Mouse (Mus musculus) kidney, embryonic 15.5 days (tissue): ENCODE results near the gene Cdhr5. TPM values are rescaled to one million over a fixed set of nuclear protein-coding genes. Genes with fewer than 3 reads are reported as not detected.

Experiments used
- ATAC-seq: fragments of 200-750 bp; cut with Nextera tagmentation; replicated peaks from 2 replicates; pipeline ENCODE4 v1.8.0; 2017; ENCODE audit warnings: moderate TSS enrichment; ENCODE audit not compliant: low FRiP score
- H3K27ac ChIP-seq: fragments of 300-500 bp; sonication (generic); 2 replicates; pipeline ENCODE4 v1.5.1; 2015; ENCODE audit warnings: mild to moderate bottlenecking, inconsistent platforms
- H3K27me3 ChIP-seq: fragments of 300-500 bp; sonication (generic); 2 replicates; pipeline ENCODE4 v1.6.1; 2015; ENCODE audit warnings: inconsistent platforms
- H3K36me3 ChIP-seq: fragments of 300-500 bp; sonication (generic); 2 replicates; pipeline ENCODE4 v1.6.1; 2015; ENCODE audit warnings: inconsistent platforms
- H3K4me1 ChIP-seq: fragments of 300-500 bp; sonication (generic); 2 replicates; pipeline ENCODE4 v1.6.1; 2015; ENCODE audit warnings: inconsistent platforms
- H3K4me2 ChIP-seq: fragments of 300-500 bp; sonication (generic); 2 replicates; pipeline ENCODE4 v1.6.1; 2015; ENCODE audit warnings: moderate library complexity, mild to moderate bottlenecking, inconsistent platforms
- H3K4me3 ChIP-seq: fragments of 300-500 bp; sonication (generic); replicated peaks from 2 replicates; pipeline ENCODE4 v1.5.1; 2015; ENCODE audit warnings: mild to moderate bottlenecking, inconsistent platforms
- H3K9ac ChIP-seq: fragments of 300-500 bp; sonication (generic); 2 replicates; pipeline ENCODE4 v1.6.1; 2015; ENCODE audit warnings: mild to moderate bottlenecking, inconsistent platforms
- H3K9me3 ChIP-seq: fragments of 300-500 bp; sonication (generic); replicated peaks from 2 replicates; pipeline ENCODE4 v1.6.1; 2016; ENCODE audit warnings: inconsistent platforms
- WGBS: fragments of 180-500 bp; shearing (Covaris S2); methylation state at CpG from one replicate; pipeline ENCODE4 v1.1.7; 2015; ENCODE audit warnings: mixed read lengths; 5-methylcytosine and 5-hydroxymethylcytosine counted together
- polyA plus RNA-seq: library from polyadenylated mRNA; unstranded; fragments of >200 nt; fragmentation: Nextera tagmentation; extraction: Ambion mirVana; gene quantifications from 2 replicates; pipeline ENCODE4 v1.2.1, GENCODE M21; 2015

The Cdhr5 gene
- polyA plus RNA-seq, 1 experiment from 2014 or later, result 8.6 TPM

DNA sequence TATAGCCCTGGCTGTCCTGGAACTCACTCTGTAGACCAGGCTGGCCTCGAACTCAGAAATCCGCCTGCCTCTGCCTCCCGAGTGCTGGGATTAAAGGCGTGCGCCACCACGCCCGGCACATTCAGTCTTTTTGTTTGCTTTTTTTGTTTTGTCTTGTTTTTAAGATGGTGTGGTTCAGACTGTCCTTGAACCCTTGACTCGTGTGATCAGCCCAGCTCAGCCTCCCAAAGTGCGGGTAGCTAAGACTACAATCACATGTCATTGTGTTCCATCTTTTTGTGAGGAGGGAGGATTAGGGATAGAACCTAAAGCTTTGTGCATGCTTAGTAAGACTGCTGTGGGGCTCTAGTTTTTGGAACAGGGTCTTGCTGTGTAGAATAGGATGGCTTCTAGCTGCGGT is 45.0 kb downstream of the Cdhr5 start:
- H3K27me3 ChIP-seq, result no peaks in the 10 kb centered on the region
- WGBS, result 95% methylated on average over 10 of the region's 10 CpGs
- H3K4me1 ChIP-seq, result peaks cover 24% of the 10 kb centered on the region
- H3K27ac ChIP-seq, result no peak overlapping the region
- H3K9ac ChIP-seq, result no peak overlapping the region
- no peaks in the 10 kb centered on the region for H3K9me3 ChIP-seq
- H3K4me2 ChIP-seq, result no peak overlapping the region
- no peak overlapping the region for H3K4me3 ChIP-seq
- ATAC-seq, result no peak
- H3K36me3 ChIP-seq, result peaks cover 61% of the 10 kb centered on the region

DNA sequence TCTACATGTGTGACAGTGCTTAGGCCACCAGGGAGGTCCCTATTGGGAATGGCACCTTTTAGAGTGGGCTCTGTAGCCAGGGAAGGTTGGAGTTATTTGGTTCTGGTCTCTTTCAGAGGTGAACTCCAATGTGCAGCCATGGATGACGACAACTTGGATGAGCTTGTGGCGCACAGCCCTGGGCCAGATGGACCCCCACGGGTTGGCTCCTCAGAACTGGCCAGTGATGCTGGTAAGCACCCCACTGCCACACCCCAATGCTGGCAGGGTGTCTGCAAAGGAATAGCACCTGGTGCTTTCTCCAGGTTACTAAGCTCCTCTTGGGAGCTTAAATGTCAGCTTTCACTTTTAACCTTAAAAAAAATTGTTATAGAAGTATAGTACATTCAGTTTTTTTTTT is 45.5 kb downstream of the Cdhr5 start:
- no peak for ATAC-seq
- Histone ChIP-seq H3K27ac (no peak overlapping the region), H3K9ac (no peak overlapping the region), H3K4me1 (peaks cover 24% of the 10 kb centered on the region), H3K27me3 (no peaks in the 10 kb centered on the region), H3K4me3 (no peak overlapping the region), H3K36me3 (peaks cover 57% of the 10 kb centered on the region), H3K9me3 (no peaks in the 10 kb centered on the region), H3K4me2 (no peak overlapping the region)
- 86% methylated on average over 3 of the region's 3 CpGs for WGBS

GRCm38 (mm10) chr7:141230570-141230969 is 46.0 kb downstream of the Cdhr5 start:
- H3K36me3 ChIP-seq, result peaks cover 52% of the 10 kb centered on the region
- no peaks in the 10 kb centered on the region for H3K27me3 ChIP-seq
- 93% methylated on average over 4 of the region's 4 CpGs for WGBS
- H3K9ac ChIP-seq, result 0 out of 2 replicates have a peak overlapping the region, but pooled peaks have one; percentile 94
- ATAC-seq, result no peak
- peak overlapping the region; percentile 82 for H3K4me3 ChIP-seq
- peak overlapping the region; percentile 84; the same call in 1 of the 2 replicates for H3K4me2 ChIP-seq
- H3K4me1 ChIP-seq, result peaks cover 24% of the 10 kb centered on the region
- no peaks in the 10 kb centered on the region for H3K9me3 ChIP-seq
- no peak overlapping the region for H3K27ac ChIP-seq

DNA sequence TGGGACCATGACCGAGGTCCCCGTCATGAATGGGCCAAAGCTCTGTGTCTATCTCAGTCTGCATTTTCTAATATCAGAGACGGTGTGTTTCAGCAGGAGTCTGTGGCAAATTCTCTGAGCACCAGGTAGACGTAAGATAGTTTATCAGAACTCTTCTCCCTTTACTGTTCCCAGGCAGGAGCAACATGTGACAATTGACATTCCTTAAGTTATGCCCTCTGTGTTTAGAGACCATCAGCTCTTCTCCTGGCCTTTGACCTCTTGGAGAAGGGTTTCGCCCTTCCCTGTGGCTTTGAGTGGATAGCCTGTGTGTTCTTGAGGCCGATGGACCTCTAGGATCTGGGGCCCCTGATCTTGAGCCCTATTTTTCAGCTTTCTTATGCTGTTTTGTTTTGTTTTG is 46.9 kb downstream of the Cdhr5 start:
- WGBS, result 59% methylated on average over 6 of the region's 6 CpGs
- H3K9me3 ChIP-seq, result no peaks in the 10 kb centered on the region
- H3K9ac ChIP-seq, result peak overlapping the region; percentile 94
- no peak for ATAC-seq
- peaks cover 24% of the 10 kb centered on the region for H3K4me1 ChIP-seq
- peak overlapping the region; percentile 84 for H3K4me2 ChIP-seq
- peak overlapping the region; percentile 82 for H3K4me3 ChIP-seq
- no peaks in the 10 kb centered on the region for H3K27me3 ChIP-seq
- H3K27ac ChIP-seq, result no peak overlapping the region
- H3K36me3 ChIP-seq, result peaks cover 43% of the 10 kb centered on the region

- Histone ChIP-seq H3K27me3 (no peaks in the 10 kb centered on the region), H3K27ac (peak within 1 kb of the TSS; percentile 98), H3K4me3 (peak within 1 kb of the TSS; percentile 82), H3K9ac (peak within 1 kb of the TSS; percentile 94), H3K36me3 (peaks cover 31% of the 10 kb centered on the region), H3K4me2 (peak within 1 kb of the TSS; percentile 84), H3K9me3 (no peaks in the 10 kb centered on the region), H3K4me1 (peaks cover 24% of the 10 kb centered on the region)
- WGBS, result under 1% methylated on average over 68 of the region's 76 CpGs
- peak; percentile 93 for ATAC-seq
These were observed 48.1 kb downstream of the Cdhr5 start, which contains the start of gene Phrf1 for GRCm38 (mm10) chr7:141228279-141229067. Phrf1 (plus strand) TSS chr7:141228784.

DNA sequence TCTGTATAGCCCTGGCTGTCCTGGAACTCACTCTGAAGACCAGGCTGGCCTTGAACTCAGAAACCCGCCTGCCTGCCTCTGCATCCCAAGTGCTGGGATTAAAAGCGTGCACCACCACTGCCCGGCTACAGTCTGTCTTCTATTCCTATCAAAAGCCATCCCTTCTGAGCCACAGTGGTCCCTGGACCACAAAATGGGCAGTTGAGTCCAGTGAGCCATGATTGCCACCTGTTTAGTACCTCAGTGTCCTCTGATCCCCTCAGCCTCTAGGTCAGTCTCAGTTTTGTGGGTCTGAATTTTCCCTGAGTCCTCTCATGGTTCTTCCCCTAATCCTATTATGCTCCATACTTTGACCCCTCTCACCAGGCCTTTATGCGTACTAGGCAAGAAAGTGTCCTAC is 48.8 kb downstream of the Cdhr5 start:
- Histone ChIP-seq H3K4me3 (peak overlapping the region; percentile 82), H3K36me3 (peaks cover 24% of the 10 kb centered on the region), H3K9ac (0 out of 2 replicates have a peak overlapping the region, but pooled peaks have one; percentile 94), H3K27me3 (no peaks in the 10 kb centered on the region), H3K4me2 (peak overlapping the region; percentile 84), H3K4me1 (peaks cover 28% of the 10 kb centered on the region), H3K9me3 (no peaks in the 10 kb centered on the region), H3K27ac (peak overlapping the region; percentile 98; the same call in 1 of the 2 replicates)
- ATAC-seq, result peak; percentile 2; the same call in 1 of the 2 replicates
- WGBS, result 80% methylated on average over 4 of the region's 4 CpGs

DNA sequence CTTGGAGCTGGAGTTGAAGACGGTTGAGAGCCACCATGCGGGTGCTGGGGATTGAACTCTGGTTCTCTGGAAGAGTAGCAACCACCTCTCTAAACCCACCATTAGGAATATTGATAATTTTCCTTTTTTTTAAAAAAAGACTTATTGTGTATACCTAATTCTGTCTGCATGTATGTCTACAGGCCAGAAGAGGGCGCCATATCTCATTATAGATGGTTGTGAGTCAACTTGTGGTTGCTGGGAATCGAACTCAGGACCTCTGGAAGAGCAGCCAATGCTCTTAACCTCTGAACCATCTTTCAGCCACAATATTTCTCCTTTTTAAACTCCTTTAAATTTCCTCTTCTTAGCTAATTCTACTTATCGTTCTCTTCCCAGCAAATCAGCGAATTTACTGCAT is 50.1 kb downstream of the Cdhr5 start:
- 83% methylated on average over 6 of the region's 6 CpGs for WGBS
- Histone ChIP-seq H3K4me3 (no peak overlapping the region), H3K27me3 (no peaks in the 10 kb centered on the region), H3K27ac (no peak overlapping the region), H3K9me3 (no peaks in the 10 kb centered on the region), H3K36me3 (peaks cover 11% of the 10 kb centered on the region), H3K9ac (no peak overlapping the region), H3K4me2 (no peak overlapping the region), H3K4me1 (peaks cover 39% of the 10 kb centered on the region)
- ATAC-seq, result no peak

DNA sequence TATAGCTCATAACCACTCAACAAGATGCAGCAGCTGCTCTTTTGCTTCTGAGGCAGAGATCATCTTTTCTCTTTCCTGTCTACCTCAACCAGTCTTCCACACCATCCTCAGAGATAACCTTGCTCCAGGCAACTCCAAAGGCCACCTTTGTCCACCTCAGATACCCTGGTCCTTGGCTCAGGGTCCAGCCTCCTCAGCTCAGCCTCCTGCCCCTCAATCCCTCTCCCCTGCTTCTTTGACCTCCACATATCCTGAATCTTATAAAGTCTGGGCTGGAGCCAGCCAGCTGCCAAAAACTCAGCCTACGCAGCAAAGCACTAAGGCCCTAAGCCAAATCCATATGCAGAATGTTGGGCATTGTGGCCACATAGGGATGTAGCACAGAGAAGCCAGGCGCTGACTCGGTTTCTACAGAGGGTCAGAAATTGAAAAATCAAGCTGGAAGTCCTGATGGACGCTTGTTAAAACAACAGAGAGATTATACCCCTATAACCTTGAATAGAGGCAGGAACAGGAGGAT is 53.8 kb downstream of the Cdhr5 start:
- Histone ChIP-seq H3K27ac (peak overlapping the region; percentile 94), H3K4me3 (no peak overlapping the region), H3K9me3 (no peaks in the 10 kb centered on the region), H3K27me3 (no peaks in the 10 kb centered on the region), H3K4me1 (peaks cover 45% of the 10 kb centered on the region), H3K36me3 (peaks cover 20% of the 10 kb centered on the region), H3K4me2 (peak overlapping the region; percentile 93; the same call in 1 of the 2 replicates), H3K9ac (peak overlapping the region; percentile 42; the same call in 1 of the 2 replicates)
- ATAC-seq, result no peak
- WGBS, result 83% methylated on average over 4 of the region's 4 CpGs

GRCm38 (mm10) chr7:141222126-141222467 is 54.5 kb downstream of the Cdhr5 start:
- Histone ChIP-seq H3K4me3 (peak overlapping the region; percentile 58), H3K27me3 (no peaks in the 10 kb centered on the region), H3K9ac (peak overlapping the region; percentile 42), H3K9me3 (no peaks in the 10 kb centered on the region), H3K36me3 (peaks cover 22% of the 10 kb centered on the region), H3K27ac (peak overlapping the region; percentile 94), H3K4me2 (peak overlapping the region; percentile 93), H3K4me1 (peaks cover 51% of the 10 kb centered on the region)
- WGBS, result 7% methylated on average over 8 of the region's 8 CpGs
- ATAC-seq, result no peak

- Histone ChIP-seq H3K9ac (peak overlapping the region; percentile 64), H3K27me3 (no peaks in the 10 kb centered on the region), H3K9me3 (no peaks in the 10 kb centered on the region), H3K36me3 (peaks cover 22% of the 10 kb centered on the region), H3K4me1 (peaks cover 57% of the 10 kb centered on the region), H3K4me3 (peak overlapping the region; percentile 58), H3K27ac (peak overlapping the region; percentile 94), H3K4me2 (peak overlapping the region; percentile 93)
- WGBS, result 2% methylated on average over 44 of the region's 44 CpGs
- peak; percentile 98 for ATAC-seq
These were observed 55.1 kb downstream of the Cdhr5 start for GRCm38 (mm10) chr7:141221249-141222125.

- H3K36me3 ChIP-seq, result peaks cover 22% of the 10 kb centered on the region
- H3K9me3 ChIP-seq, result no peaks in the 10 kb centered on the region
- peaks cover 64% of the 10 kb centered on the region for H3K4me1 ChIP-seq
- peak overlapping the region; percentile 58 for H3K4me3 ChIP-seq
- peak overlapping the region; percentile 94; the same call in 1 of the 2 replicates for H3K27ac ChIP-seq
- no peak for ATAC-seq
- WGBS, result 88% methylated on average over 1 of the region's 1 CpGs
- H3K9ac ChIP-seq, result peak overlapping the region; percentile 64; the same call in 1 of the 2 replicates
- H3K27me3 ChIP-seq, result no peaks in the 10 kb centered on the region
- peak overlapping the region; percentile 93 for H3K4me2 ChIP-seq
These were observed 56.2 kb downstream of the Cdhr5 start for GRCm38 (mm10) chr7:141220377-141220776.
